In genomic region chr10:80578131-80578750, GRCm38 (mm10) we compare ENCODE assay signal across 8 mouse cellular contexts. TPM values are rescaled to one million over a fixed set of nuclear protein-coding genes. Genes with fewer than 3 reads are reported as not detected.
A peak's percentile ranks its signal among the peaks of the same experiment; 100 is the strongest.
DNase-seq lines count a peak whose midpoint lies in the region; ATAC-seq and TF ChIP-seq lines count a peak whose summit lies in the region.

No protein-coding gene starts in this region.

- H3K4me2 ChIP-seq in hindbrain, postnatal 0 days (ENCODE audit: low read depth, low read length) = peak overlapping the region; percentile 90
- H3K4me2 ChIP-seq in limb, embryonic 13.5 days (replicated peaks) = peak overlapping the region; percentile 91
- H3K4me2 ChIP-seq in midbrain, embryonic 13.5 days (replicated peaks) = peak overlapping the region; percentile 95

- TF ChIP-seq POLR2A in spleen, adult 2 months (IDR thresholded peaks at IDR 0.05; ENCODE audit: low read depth, low read length) = no peak; the same call in 1 of the 2 replicates

- WGBS in hindbrain, postnatal 0 days = under 1% methylated on average over 29 of the region's 29 CpGs
- WGBS in limb, embryonic 13.5 days = under 1% methylated on average over 29 of the region's 29 CpGs
- under 1% methylated on average over 29 of the region's 29 CpGs for WGBS in midbrain, embryonic 13.5 days
- under 1% methylated on average over 29 of the region's 29 CpGs for whole genome bisulfite sequencing in spleen, adult 2 months

- peak; percentile 82 for TF ChIP-seq CTCF in hindbrain, postnatal 0 days (IDR thresholded peaks at IDR 0.05; ENCODE audit: low read depth)
- TF ChIP-seq CTCF in spleen, adult 2 months (IDR thresholded peaks at IDR 0.05; ENCODE audit: extremely low read depth, insufficient read depth, insufficient read length, insufficient replicate concordance) = peak; percentile 93

- H3K4me3 ChIP-seq in hindbrain, postnatal 0 days (ENCODE audit: low read length) = peak overlapping the region; percentile 80
- H3K4me3 ChIP-seq in limb, embryonic 13.5 days = peak overlapping the region; percentile 83
- H3K4me3 ChIP-seq in midbrain, embryonic 13.5 days (replicated peaks) = peak overlapping the region; percentile 75
- peak overlapping the region; percentile 82 for H3K4me3 ChIP-seq in spleen, adult 2 months (ENCODE audit: extremely low read depth, insufficient read depth, insufficient read length)

- H3K36me3 ChIP-seq in hindbrain, postnatal 0 days (ENCODE audit: insufficient read depth, low read length) = no peaks in the 10 kb centered on the region
- peaks cover 18% of the 10 kb centered on the region for H3K36me3 ChIP-seq in limb, embryonic 13.5 days
- peaks cover 4% of the 10 kb centered on the region; the same call in 1 of the 2 replicates for H3K36me3 ChIP-seq in midbrain, embryonic 13.5 days
- no peaks in the 10 kb centered on the region; the same call in 1 of the 2 replicates for H3K36me3 ChIP-seq in spleen, adult 2 months (ENCODE audit: control insufficient read depth, insufficient read depth, low read length)

- H3K27me3 ChIP-seq in hindbrain, postnatal 0 days (ENCODE audit: insufficient read depth, low read length) = no peaks in the 10 kb centered on the region
- H3K27me3 ChIP-seq in limb, embryonic 13.5 days = no peaks in the 10 kb centered on the region
- no peaks in the 10 kb centered on the region for H3K27me3 ChIP-seq in midbrain, embryonic 13.5 days
- H3K27me3 ChIP-seq in spleen, adult 2 months (ENCODE audit: control insufficient read depth, insufficient read depth, low read length) = no peaks in the 10 kb centered on the region

- H3K9ac ChIP-seq in hindbrain, postnatal 0 days (replicated peaks; ENCODE audit: low read length) = peak overlapping the region; percentile 29
- peak overlapping the region; percentile 61 for H3K9ac ChIP-seq in limb, embryonic 13.5 days
- peak overlapping the region; percentile 84 for H3K9ac ChIP-seq in midbrain, embryonic 13.5 days (replicated peaks)

- H3K4me1 ChIP-seq in hindbrain, postnatal 0 days (ENCODE audit: insufficient read depth, low read length) = peaks cover 30% of the 10 kb centered on the region
- peaks cover 42% of the 10 kb centered on the region for H3K4me1 ChIP-seq in limb, embryonic 13.5 days
- peaks cover 51% of the 10 kb centered on the region for H3K4me1 ChIP-seq in midbrain, embryonic 13.5 days (replicated peaks)
- peaks cover 11% of the 10 kb centered on the region; the same call in 1 of the 2 replicates for H3K4me1 ChIP-seq in spleen, adult 2 months (ENCODE audit: control insufficient read depth, insufficient read depth, insufficient read length)

- ATAC-seq in common myeloid progenitor, adult 5-6 weeks (replicated peaks; ENCODE audit: low read depth, poor library complexity, severe bottlenecking) = peak; percentile 61
- ATAC-seq in hindbrain, postnatal 0 days = no peak
- no peak for ATAC-seq in limb, embryonic 13.5 days (ENCODE audit: low FRiP score, low read depth)
- peak; percentile 41 for ATAC-seq in midbrain, embryonic 13.5 days

- DNase-seq in left cerebral cortex, adult 18-20 months (ENCODE audit: low spot score in 2 of 2) = peak; percentile 56 to 69
- DNase-seq in left cerebral cortex, adult 11 months (ENCODE audit: low spot score) = no peak
- DNase-seq in gastrocnemius, postnatal 10 days = peak; percentile 86
- peak; percentile 79 for DNase-seq in hindbrain, postnatal 0 days (ENCODE audit: low spot score)
- peak; percentile 79 to 83 for DNase-seq in spleen, adult 2 months (ENCODE audit: low read depth in 1 of 2, low spot score in 2 of 2)

- no peaks in the 10 kb centered on the region for H3K9me3 ChIP-seq in hindbrain, postnatal 0 days (ENCODE audit: low read length)
- no peaks in the 10 kb centered on the region for H3K9me3 ChIP-seq in limb, embryonic 13.5 days
- no peaks in the 10 kb centered on the region for H3K9me3 ChIP-seq in midbrain, embryonic 13.5 days

- H3K27ac ChIP-seq in hindbrain, postnatal 0 days = peak overlapping the region; percentile 86; the same call in 1 of the 2 replicates
- H3K27ac ChIP-seq in limb, embryonic 13.5 days = peak overlapping the region; percentile 89
- peak overlapping the region; percentile 82 for H3K27ac ChIP-seq in midbrain, embryonic 13.5 days
- peak overlapping the region; percentile 93 for H3K27ac ChIP-seq in spleen, adult 2 months (ENCODE audit: insufficient read depth, low read length)

RNA-seq across cellular contexts. Expression of gene Klf16, which starts 1.1 kb away (rescaled TPM):
- total RNA-seq in left cerebral cortex, adult 18-20 months (2021) = 10 to 100 TPM; 54.8 to 68.7 TPM
- total RNA-seq in common myeloid progenitor, adult 5-6 weeks (2017) = 8.6 and 10.6 TPM in 2 replicates
- total RNA-seq in gastrocnemius, postnatal 10 days (2021) = 1 to 10 TPM; 3.5 to 5.8 TPM
- 16.6 and 17.0 TPM in 2 replicates for total RNA-seq in hindbrain, postnatal 0 days (2014; rRNA removed)
- polyA plus RNA-seq in hindbrain, postnatal 0 days (2015; fragmentation: Nextera tagmentation; extraction: Ambion mirVana) = 8.2 and 8.6 TPM in 2 replicates
- polyA plus RNA-seq in limb, embryonic 13.5 days (2015; fragmentation: Nextera tagmentation; extraction: Ambion mirVana) = 9.3 and 10.0 TPM in 2 replicates
- 3.7 and 4.5 TPM in 2 replicates for polyA plus RNA-seq in midbrain, embryonic 13.5 days (2015; fragmentation: Nextera tagmentation; extraction: Ambion mirVana)
- polyA plus RNA-seq in spleen, adult 2 months (2012; rRNA removed) = 27.9 and 41.8 TPM in 2 replicates

RNA-seq across cellular contexts. Expression of gene Abhd17a, which starts 11.9 kb away (rescaled TPM):
- 100 to 1,000 TPM; 179 to 185 TPM for total RNA-seq in left cerebral cortex, adult 18-20 months (2021)
- 15.3 and 29.6 TPM in 2 replicates for total RNA-seq in common myeloid progenitor, adult 5-6 weeks (2017)
- total RNA-seq in gastrocnemius, postnatal 10 days (2021) = 10 to 100 TPM; 69.6 to 73.3 TPM
- 389 and 721 TPM in 2 replicates for total RNA-seq in hindbrain, postnatal 0 days (2014; rRNA removed)
- 159 and 171 TPM in 2 replicates for polyA plus RNA-seq in hindbrain, postnatal 0 days (2015; fragmentation: Nextera tagmentation; extraction: Ambion mirVana)
- polyA plus RNA-seq in limb, embryonic 13.5 days (2015; fragmentation: Nextera tagmentation; extraction: Ambion mirVana) = 80.9 and 83.0 TPM in 2 replicates
- 78.5 and 93.4 TPM in 2 replicates for polyA plus RNA-seq in midbrain, embryonic 13.5 days (2015; fragmentation: Nextera tagmentation; extraction: Ambion mirVana)
- polyA plus RNA-seq in spleen, adult 2 months (2012; rRNA removed) = 220 and 302 TPM in 2 replicates

RNA-seq across cellular contexts. Expression of gene Rexo1, which starts 16.9 kb away (rescaled TPM):
- total RNA-seq in left cerebral cortex, adult 18-20 months (2021) = 10 to 100 TPM; 41.4 to 42.3 TPM
- 12.3 and 19.2 TPM in 2 replicates for total RNA-seq in common myeloid progenitor, adult 5-6 weeks (2017)
- total RNA-seq in gastrocnemius, postnatal 10 days (2021) = 10 to 100 TPM; 13.1 to 16.7 TPM
- 47.2 and 51.0 TPM in 2 replicates for total RNA-seq in hindbrain, postnatal 0 days (2014; rRNA removed)
- polyA plus RNA-seq in hindbrain, postnatal 0 days (2015; fragmentation: Nextera tagmentation; extraction: Ambion mirVana) = 25.1 and 27.6 TPM in 2 replicates
- 28.3 and 28.7 TPM in 2 replicates for polyA plus RNA-seq in limb, embryonic 13.5 days (2015; fragmentation: Nextera tagmentation; extraction: Ambion mirVana)
- polyA plus RNA-seq in midbrain, embryonic 13.5 days (2015; fragmentation: Nextera tagmentation; extraction: Ambion mirVana) = 28.8 and 32.6 TPM in 2 replicates
- 78.0 and 95.1 TPM in 2 replicates for polyA plus RNA-seq in spleen, adult 2 months (2012; rRNA removed)

RNA-seq across cellular contexts. Expression of gene Scamp4, which starts 24.4 kb away (rescaled TPM):
- 10 to 100 TPM; 49.1 to 50.5 TPM for total RNA-seq in left cerebral cortex, adult 18-20 months (2021)
- total RNA-seq in common myeloid progenitor, adult 5-6 weeks (2017) = 10.8 and 13.3 TPM in 2 replicates
- total RNA-seq in gastrocnemius, postnatal 10 days (2021) = 10 to 100 TPM; 18.4 to 23.9 TPM
- total RNA-seq in hindbrain, postnatal 0 days (2014; rRNA removed) = 39.5 and 43.2 TPM in 2 replicates
- 68.3 and 69.1 TPM in 2 replicates for polyA plus RNA-seq in hindbrain, postnatal 0 days (2015; fragmentation: Nextera tagmentation; extraction: Ambion mirVana)
- polyA plus RNA-seq in limb, embryonic 13.5 days (2015; fragmentation: Nextera tagmentation; extraction: Ambion mirVana) = 83.9 and 92.0 TPM in 2 replicates
- 60.2 and 60.3 TPM in 2 replicates for polyA plus RNA-seq in midbrain, embryonic 13.5 days (2015; fragmentation: Nextera tagmentation; extraction: Ambion mirVana)
- 94.8 and 110 TPM in 2 replicates for polyA plus RNA-seq in spleen, adult 2 months (2012; rRNA removed)

RNA-seq across cellular contexts. Expression of gene Adat3, which starts 24.4 kb away (rescaled TPM):
- 1 to 10 TPM; 2.3 to 6.4 TPM for total RNA-seq in left cerebral cortex, adult 18-20 months (2021)
- 0.96 TPM in 1 of 2 replicates, not detected in the other for total RNA-seq in common myeloid progenitor, adult 5-6 weeks (2017)
- 1 to 10 TPM in 1 of 2 experiments, under 1 TPM in 1; 0.99 to 1.3 TPM for total RNA-seq in gastrocnemius, postnatal 10 days (2021)
- 7.3 and 11.4 TPM in 2 replicates for total RNA-seq in hindbrain, postnatal 0 days (2014; rRNA removed)
- 3.6 and 4.0 TPM in 2 replicates for polyA plus RNA-seq in hindbrain, postnatal 0 days (2015; fragmentation: Nextera tagmentation; extraction: Ambion mirVana)
- 7.6 and 8.8 TPM in 2 replicates for polyA plus RNA-seq in limb, embryonic 13.5 days (2015; fragmentation: Nextera tagmentation; extraction: Ambion mirVana)
- polyA plus RNA-seq in midbrain, embryonic 13.5 days (2015; fragmentation: Nextera tagmentation; extraction: Ambion mirVana) = 6.1 and 7.6 TPM in 2 replicates
- 17.0 and 25.7 TPM in 2 replicates for polyA plus RNA-seq in spleen, adult 2 months (2012; rRNA removed)

Comparison
In these comparisons a context has a peak if more than half of its experiments do, and no peak if none do; other contexts are left out.
1. ATAC-seq: peak in common myeloid progenitor, adult 5-6 weeks (single experiment) and midbrain, embryonic 13.5 days (single experiment); none in hindbrain, postnatal 0 days (single experiment) and limb, embryonic 13.5 days (single experiment).
2. H3K9ac ChIP-seq: peak in every context shown above with its lines; median percentile 84 in midbrain, embryonic 13.5 days; 61 in limb, embryonic 13.5 days; 29 in hindbrain, postnatal 0 days.
3. Peak in every context shown above with its lines, with median percentiles within 50 percentile points of each other: H3K27ac ChIP-seq, H3K4me2 ChIP-seq and H3K4me3 ChIP-seq.